Mouse (Mus musculus) cerebellum, postnatal 14 days (tissue): ENCODE measurements at regions not wholly inside any gene's neighbourhood (a gene's known extent, or its start where the extent isn't known, plus 50 kb on each side); places are given as distances from the start of the nearest gene placed in this dataset.
"Not testable (repeated sequence)": the region's sequence is repeated elsewhere in the genome, so short reads cannot be mapped to it uniquely, and the experiment has no call there.

Experiments
- DNase-seq, 2 experiments: peaks; one replicate each; pipeline ENCODE4 v3.0.0; 2021; ENCODE audit warnings: mixed read lengths in 2 of 2

DNA sequence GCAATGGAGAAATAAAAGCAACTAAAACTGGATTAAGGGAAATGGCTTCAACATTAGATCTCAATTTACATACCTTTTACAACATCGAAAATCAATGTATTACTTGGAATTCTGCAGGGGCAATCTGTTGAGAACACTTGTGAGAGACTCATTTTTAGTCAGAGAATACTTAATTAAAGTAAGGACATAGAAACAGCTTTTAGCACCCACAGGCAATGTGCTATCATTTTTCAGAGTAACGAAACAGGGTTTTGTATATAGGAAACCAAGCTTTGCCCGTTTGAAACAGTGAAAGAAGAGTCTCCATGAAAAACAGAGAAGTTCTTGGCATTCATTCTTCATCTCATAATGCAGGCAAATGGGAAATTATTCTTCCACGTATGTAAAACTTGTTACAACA lies 196.4 kb downstream of the Tdrd3 start:
- DNase-seq, result no peak

DNA sequence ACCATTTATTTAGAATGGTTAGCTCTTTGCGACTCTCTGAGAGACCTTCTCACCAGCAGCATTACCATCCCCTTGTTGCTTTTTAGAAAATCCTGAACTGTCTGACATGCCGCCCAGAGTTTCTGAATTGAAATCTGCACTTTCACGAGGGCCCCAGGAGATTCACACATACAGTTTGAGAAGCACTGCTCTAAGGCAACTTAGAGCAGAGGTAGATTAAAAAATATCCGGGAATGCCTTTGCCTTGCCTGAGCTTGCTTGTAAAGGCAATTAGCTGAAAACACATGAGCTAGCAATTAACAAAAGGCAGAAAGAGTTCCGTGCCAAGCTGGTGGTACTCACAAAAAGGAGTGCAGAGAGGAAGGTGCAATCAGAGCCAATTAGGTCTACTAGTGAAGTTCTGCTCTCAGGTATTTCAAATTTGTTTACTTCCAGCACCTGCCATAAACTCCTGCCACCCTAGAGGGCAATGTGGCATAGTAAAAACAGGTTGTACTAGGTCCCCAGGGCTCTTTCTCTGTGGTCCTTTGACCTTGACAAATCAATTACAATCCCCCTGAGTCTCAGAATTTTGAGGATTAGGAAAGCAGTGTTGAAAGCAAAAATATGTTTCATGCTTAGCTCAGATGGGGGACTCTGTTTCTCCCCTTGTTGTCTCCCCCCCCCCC lies 203.1 kb downstream of the Tdrd3 start:
- peak; percentile 1 to 4 for DNase-seq

- DNase-seq, result no peak
Observed at GRCm38 (mm10) chr14:87631078-87631813, 214.8 kb downstream of the Tdrd3 start.

- DNase-seq, result no peak
Observed at GRCm38 (mm10) chr14:87634596-87634995, 218.2 kb downstream of the Tdrd3 start.

DNA sequence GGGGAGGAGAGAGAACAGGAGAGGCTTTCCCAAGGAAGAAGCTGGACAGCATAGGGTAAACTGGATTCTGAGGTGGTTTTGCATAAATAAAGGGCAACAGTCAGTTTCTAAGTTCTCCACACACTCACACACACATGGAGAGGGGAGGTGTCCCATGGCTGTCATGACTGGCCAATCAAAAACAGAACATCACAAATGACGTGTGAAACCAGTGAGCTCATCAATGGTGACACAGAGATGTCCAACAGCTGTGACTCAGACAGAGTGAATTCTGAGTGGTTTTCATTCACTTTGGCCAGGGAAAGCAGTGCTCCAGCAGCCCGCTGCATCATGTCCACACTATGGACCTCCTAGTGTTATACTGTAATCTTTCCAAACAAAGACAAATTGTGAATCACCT lies 220.7 kb downstream of the Tdrd3 start:
- DNase-seq, result no peak

DNA sequence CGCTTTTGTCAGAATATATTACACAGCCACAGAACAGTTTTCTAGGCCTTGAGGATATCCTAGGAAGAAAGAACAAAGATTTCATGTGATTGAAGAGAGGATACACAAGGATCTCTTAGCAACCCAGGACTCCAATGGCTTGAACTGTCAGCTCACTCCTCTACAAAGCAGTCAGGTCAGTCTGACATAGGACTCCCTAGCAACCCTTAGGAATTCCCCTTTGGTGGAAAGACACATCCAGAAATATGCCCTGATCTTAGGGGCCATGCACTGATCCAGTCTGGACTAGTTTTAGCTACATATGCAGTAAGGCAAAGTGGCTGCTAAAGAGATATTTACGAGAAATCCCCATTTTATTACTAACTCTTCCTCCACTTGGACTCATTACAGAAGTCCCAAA lies 251.5 kb downstream of the Tdrd3 start:
- DNase-seq, result no peak

DNA sequence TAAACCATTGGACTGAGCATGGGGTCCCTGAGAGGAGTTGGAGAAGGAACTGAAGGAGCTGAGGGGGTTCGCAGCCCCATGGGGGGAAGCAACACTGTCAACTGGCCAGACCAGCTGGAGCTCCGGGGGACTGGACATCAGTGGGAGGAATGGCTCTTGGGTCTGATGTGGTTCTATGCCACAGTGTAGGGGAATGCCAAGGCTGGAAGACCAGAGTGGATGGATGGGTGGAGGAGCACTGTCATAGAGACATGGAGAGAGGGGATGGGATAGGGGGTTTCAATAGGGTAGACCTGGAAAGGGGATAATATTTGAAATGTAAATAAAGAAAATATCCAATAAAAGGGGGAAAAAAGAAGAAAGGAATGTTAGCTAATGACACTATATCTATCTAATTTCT lies 253.1 kb downstream of the Tdrd3 start:
- DNase-seq, result no peak

DNA sequence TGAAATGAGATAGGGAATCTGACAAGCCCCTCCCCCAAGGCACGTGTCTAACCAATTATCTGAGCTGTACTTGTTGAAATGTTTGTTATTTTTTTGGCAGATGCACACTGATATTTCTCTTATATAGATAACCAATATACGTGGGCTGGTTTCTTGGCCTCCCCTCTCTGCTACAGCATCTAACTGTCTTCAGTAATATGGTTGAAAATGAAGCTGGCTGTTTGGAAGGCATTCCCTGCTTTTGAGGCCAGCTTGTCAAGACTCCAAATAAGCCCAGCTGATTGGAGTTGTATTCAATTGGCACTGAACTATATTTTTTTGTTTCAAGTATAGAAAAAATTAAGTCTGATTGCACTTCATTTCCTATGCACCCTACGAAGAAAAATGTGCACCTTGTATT lies 264.3 kb downstream of the Tdrd3 start:
- DNase-seq, result no peak

- not testable (repeated sequence) for DNase-seq
Observed at GRCm38 (mm10) chr14:87683091-87683806, 266.8 kb downstream of the Tdrd3 start.

DNA sequence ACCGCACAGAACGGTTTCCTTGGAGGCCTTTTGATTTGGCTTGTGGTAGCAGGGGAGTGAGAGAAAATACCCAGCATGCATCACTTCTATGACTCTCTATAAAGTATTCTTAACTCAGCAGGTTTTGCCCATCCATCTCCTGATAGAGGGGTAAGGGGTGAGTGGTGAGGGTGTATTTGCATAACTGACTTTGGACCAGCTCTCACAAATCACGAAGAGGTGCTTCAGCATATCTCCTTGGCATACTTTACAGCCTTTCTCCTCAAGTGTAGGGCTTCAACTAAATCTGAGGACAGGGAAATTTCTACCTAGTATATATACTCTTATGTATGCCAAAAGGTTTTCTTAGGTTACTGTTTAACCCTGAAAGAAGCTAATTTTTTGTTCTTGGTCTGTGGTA lies 273.4 kb downstream of the Tdrd3 start:
- no peak for DNase-seq

DNA sequence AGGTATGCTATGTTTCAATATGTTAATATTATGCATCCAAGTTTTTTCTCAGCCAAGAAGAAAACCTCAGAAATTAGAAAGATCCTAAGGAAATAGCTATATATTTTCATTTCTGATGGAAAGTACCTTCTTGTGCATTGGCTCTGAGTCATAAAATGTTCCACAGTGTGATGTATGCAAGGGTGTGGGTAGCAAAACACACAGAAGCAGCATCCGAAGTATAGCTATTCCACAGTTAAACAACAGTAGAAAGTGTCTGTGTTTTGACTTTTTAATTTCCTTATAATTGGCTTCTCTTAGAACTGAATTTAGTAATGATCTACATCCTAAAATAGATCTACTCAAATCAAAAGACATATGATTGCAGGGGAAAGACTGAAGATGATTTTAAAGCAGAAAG lies 320.0 kb downstream of the Tdrd3 start:
- DNase-seq, result no peak

- no peak for DNase-seq
Observed at GRCm38 (mm10) chr14:87745524-87745923, 329.1 kb downstream of the Tdrd3 start.

GRCm38 (mm10) chr14:87746011-87746410 lies 329.6 kb downstream of the Tdrd3 start:
- no peak for DNase-seq

DNA sequence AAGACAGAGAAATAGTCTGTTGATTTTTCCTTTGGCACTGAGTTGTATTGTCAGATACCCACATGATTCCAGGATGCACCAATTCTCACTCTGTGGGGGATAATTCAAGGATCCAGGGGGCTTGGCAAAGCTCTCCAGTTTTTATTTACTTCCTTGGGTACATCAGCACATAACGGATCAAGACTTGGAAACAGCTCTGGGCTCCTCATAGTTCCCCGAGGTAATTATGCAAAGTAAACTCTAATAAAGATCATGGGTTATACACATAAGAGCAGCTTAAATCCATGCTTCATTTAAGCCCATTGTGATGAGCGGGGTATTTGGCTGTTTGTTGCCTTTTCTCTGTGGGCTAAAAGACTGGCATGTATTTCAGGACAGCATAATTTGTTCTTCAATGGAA lies 332.6 kb downstream of the Tdrd3 start:
- no peak for DNase-seq

GRCm38 (mm10) chr14:87749762-87750161 lies 333.3 kb downstream of the Tdrd3 start:
- DNase-seq, result no peak

DNA sequence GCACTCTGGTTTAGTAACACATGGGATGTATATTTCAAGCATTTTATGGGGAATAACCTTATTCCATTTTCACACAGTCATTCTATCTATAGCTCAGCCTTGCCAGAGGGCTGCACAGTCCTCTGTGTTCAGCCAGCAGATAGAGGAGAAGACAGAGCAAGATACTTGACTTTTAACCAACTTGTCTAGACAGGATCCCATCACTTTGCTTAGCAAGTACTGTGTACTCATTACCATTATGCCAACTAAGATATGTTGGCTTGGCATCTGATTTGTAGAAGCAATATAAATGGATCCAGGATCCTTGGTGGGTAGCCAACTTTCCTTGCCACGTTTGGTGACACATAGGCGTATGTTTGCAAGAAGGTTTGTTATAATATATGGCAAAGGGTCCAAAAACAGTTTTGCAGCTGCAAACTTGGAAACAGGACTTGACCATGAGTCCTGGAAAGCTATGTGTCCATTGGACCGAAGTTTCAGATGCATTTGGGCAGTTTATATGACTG lies 334.3 kb downstream of the Tdrd3 start:
- DNase-seq, result no peak

GRCm38 (mm10) chr14:87754744-87755143 lies 338.3 kb downstream of the Tdrd3 start:
- DNase-seq, result peak; percentile 20 to 44

DNA sequence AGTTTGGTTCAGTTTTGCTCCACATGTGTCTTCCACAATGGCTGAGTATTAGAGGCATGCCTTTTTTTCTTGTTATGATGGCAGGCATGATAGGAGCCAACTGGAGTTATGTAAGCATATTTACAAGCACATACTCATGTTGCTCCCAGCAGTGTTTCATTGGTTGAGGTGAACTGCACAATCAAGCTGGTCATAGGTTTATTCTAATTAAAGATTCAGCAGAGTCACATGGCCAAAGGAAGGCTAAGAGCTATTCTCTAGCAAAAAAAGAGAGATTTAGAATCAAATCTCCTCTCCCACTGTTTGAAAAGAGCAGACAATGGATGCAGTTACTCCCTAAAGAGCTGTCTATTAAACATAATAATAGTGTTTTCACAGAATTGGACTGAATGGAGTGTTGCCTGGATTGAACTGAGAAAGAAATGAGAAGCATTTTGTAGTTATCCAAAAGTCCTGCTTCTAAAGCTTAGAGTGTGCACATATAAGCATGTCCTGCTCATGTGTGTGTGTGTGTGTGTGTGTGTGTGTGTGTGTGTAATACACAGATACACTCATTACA lies 359.0 kb downstream of the Tdrd3 start:
- DNase-seq, result no peak

DNA sequence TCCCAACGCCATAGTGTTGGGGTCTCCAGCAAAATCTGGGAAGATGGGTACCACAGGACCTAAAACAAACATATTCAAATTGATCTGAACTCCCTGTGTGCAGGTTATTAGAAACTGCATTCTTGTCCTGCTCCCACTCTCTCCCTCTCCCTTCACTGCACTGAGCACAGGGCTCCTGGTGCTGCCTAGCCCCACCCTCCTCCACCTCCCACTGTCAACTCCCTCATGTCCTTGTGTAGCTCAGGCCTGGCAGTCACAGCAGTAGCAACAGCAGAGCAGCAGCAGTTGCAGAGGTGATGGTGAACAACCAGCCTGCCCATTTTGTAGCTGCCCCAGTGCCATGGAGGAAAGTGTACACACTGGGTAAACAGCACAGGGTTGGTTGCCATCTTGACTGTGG lies 383.4 kb downstream of the Tdrd3 start:
- DNase-seq, result no peak

DNA sequence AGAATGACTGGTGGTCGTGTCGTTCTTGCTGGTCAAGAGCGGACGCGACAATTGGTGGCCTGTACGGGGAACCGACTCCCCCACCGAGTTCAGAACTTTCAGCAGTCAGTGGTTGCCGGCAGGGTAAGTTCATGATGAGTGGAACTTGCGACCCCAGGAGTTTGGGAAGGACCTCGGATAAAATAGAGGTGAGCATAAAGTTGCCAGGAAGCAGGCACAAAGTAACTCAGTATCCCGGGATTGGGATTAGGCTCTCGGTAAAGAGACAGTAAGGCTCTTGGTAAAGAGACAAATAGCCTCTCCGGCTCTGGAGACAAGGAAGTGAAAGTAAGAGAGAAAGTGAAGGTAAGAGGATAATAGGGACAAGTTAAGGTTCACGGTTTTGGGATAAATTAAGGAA lies 393.2 kb downstream of the Tdrd3 start:
- DNase-seq, result not testable (repeated sequence)

DNA sequence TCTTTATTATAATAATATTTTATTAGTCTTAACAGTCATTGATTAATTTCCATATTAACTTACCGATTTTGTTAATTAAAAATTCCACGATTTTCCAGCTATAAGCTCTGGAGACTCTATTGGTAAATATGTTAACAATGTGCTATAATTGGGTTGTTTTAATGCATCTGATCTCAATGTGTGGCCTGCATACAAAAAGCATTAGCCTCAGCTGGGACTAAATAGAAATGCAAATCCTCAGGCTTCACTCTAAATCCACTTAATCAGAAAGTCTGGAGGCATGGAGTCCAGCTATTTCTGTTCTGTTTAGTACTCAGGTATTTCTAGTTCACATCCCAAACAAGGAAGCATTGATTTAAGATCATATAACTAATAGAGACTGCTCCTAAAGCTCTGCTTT lies 427.7 kb downstream of the Tdrd3 start:
- DNase-seq, result no peak

GRCm38 (mm10) chr14:87861486-87861885 lies 445.0 kb downstream of the Tdrd3 start:
- no peak for DNase-seq
